Mouse (Mus musculus): ENCODE data around the gene Brsk2. TPM values are rescaled to one million over a fixed set of nuclear protein-coding genes. Genes with fewer than 3 reads are reported as not detected.

Gene Brsk2
- polyA plus RNA-seq, 1 experiment from 2014 or later: 23.9 TPM

- Histone ChIP-seq H3K4me1 (ENCODE audit: control insufficient read depth, insufficient read depth, low read length) (peaks cover 91% of the 10 kb centered on the region), H3K4me3 (replicated peaks; ENCODE audit: low read depth, low read length) (no peak overlapping the region), H3K9me3 (ENCODE audit: control insufficient read depth, low read length) (no peaks in the 10 kb centered on the region), H3K27ac (replicated peaks; ENCODE audit: low read depth, low read length) (no peak overlapping the region), H3K36me3 (ENCODE audit: control insufficient read depth, insufficient read depth, low read length) (no peaks in the 10 kb centered on the region), H3K4me2 (ENCODE audit: low read length) (no peak overlapping the region), H3K27me3 (ENCODE audit: control insufficient read depth, insufficient read depth, low read length) (no peaks in the 10 kb centered on the region), H3K9ac (replicated peaks; ENCODE audit: low read length) (no peak overlapping the region)
- DNase-seq: no peak
- ATAC-seq (ENCODE audit: low FRiP score, low TSS enrichment): no peak
- 85% methylated on average over 1 of the region's 1 CpGs for WGBS
Measured at GRCm38 (mm10) chr7:141959133-141959532, 9.6 kb downstream of the Brsk2 start.

- no peak for ATAC-seq (ENCODE audit: low FRiP score, low TSS enrichment)
- 81% methylated on average over 2 of the region's 2 CpGs for WGBS
- H3K9me3 ChIP-seq (ENCODE audit: control insufficient read depth, low read length): no peaks in the 10 kb centered on the region
- DNase-seq: no peak
- no peak overlapping the region for H3K4me2 ChIP-seq (ENCODE audit: low read length)
- H3K4me3 ChIP-seq (replicated peaks; ENCODE audit: low read depth, low read length): no peak overlapping the region
- H3K36me3 ChIP-seq (ENCODE audit: control insufficient read depth, insufficient read depth, low read length): no peaks in the 10 kb centered on the region
- no peak overlapping the region; the same call in 1 of the 2 replicates for H3K9ac ChIP-seq (replicated peaks; ENCODE audit: low read length)
- H3K27ac ChIP-seq (replicated peaks; ENCODE audit: low read depth, low read length): 0 out of 2 replicates have a peak overlapping the region, but pooled peaks have one; percentile 26
- peaks cover 80% of the 10 kb centered on the region for H3K4me1 ChIP-seq (ENCODE audit: control insufficient read depth, insufficient read depth, low read length)
- H3K27me3 ChIP-seq (ENCODE audit: control insufficient read depth, insufficient read depth, low read length): no peaks in the 10 kb centered on the region
Measured at GRCm38 (mm10) chr7:141960926-141961325, 11.4 kb downstream of the Brsk2 start.

- no peaks in the 10 kb centered on the region for H3K9me3 ChIP-seq (ENCODE audit: control insufficient read depth, low read length)
- H3K9ac ChIP-seq (replicated peaks; ENCODE audit: low read length): no peak overlapping the region; the same call in 1 of the 2 replicates
- H3K4me3 ChIP-seq (replicated peaks; ENCODE audit: low read depth, low read length): no peak overlapping the region
- H3K4me1 ChIP-seq (ENCODE audit: control insufficient read depth, insufficient read depth, low read length): peaks cover 75% of the 10 kb centered on the region
- WGBS: 65% methylated on average over 3 of the region's 3 CpGs
- no peaks in the 10 kb centered on the region for H3K36me3 ChIP-seq (ENCODE audit: control insufficient read depth, insufficient read depth, low read length)
- H3K27me3 ChIP-seq (ENCODE audit: control insufficient read depth, insufficient read depth, low read length): no peaks in the 10 kb centered on the region
- DNase-seq: no peak
- ATAC-seq (ENCODE audit: low FRiP score, low TSS enrichment): no peak
- H3K27ac ChIP-seq (replicated peaks; ENCODE audit: low read depth, low read length): 0 out of 2 replicates have a peak overlapping the region, but pooled peaks have one; percentile 26
- H3K4me2 ChIP-seq (ENCODE audit: low read length): 0 out of 2 replicates have a peak overlapping the region, but pooled peaks have one; percentile 4
Measured at GRCm38 (mm10) chr7:141961491-141961890, 11.9 kb downstream of the Brsk2 start.

GRCm38 (mm10) chr7:141962521-141962920, 13.0 kb downstream of the Brsk2 start:
- no peak for ATAC-seq (ENCODE audit: low FRiP score, low TSS enrichment)
- Histone ChIP-seq H3K27me3 (ENCODE audit: control insufficient read depth, insufficient read depth, low read length) (no peaks in the 10 kb centered on the region), H3K27ac (replicated peaks; ENCODE audit: low read depth, low read length) (0 out of 2 replicates have a peak overlapping the region, but pooled peaks have one; percentile 20), H3K9me3 (ENCODE audit: control insufficient read depth, low read length) (no peaks in the 10 kb centered on the region), H3K36me3 (ENCODE audit: control insufficient read depth, insufficient read depth, low read length) (no peaks in the 10 kb centered on the region), H3K4me2 (ENCODE audit: low read length) (no peak overlapping the region), H3K4me1 (ENCODE audit: control insufficient read depth, insufficient read depth, low read length) (peaks cover 72% of the 10 kb centered on the region), H3K4me3 (replicated peaks; ENCODE audit: low read depth, low read length) (no peak overlapping the region), H3K9ac (replicated peaks; ENCODE audit: low read length) (no peak overlapping the region)
- WGBS: 96% methylated on average over 3 of the region's 3 CpGs
- peak; percentile 29 for DNase-seq

GRCm38 (mm10) chr7:141966281-141966680, 16.7 kb downstream of the Brsk2 start:
- no peak overlapping the region for H3K4me3 ChIP-seq (replicated peaks; ENCODE audit: low read depth, low read length)
- no peak overlapping the region for H3K9ac ChIP-seq (replicated peaks; ENCODE audit: low read length)
- no peaks in the 10 kb centered on the region for H3K36me3 ChIP-seq (ENCODE audit: control insufficient read depth, insufficient read depth, low read length)
- H3K4me2 ChIP-seq (ENCODE audit: low read length): no peak overlapping the region
- WGBS: 93% methylated on average over 2 of the region's 2 CpGs
- peaks cover 61% of the 10 kb centered on the region for H3K4me1 ChIP-seq (ENCODE audit: control insufficient read depth, insufficient read depth, low read length)
- H3K9me3 ChIP-seq (ENCODE audit: control insufficient read depth, low read length): no peaks in the 10 kb centered on the region
- no peaks in the 10 kb centered on the region for H3K27me3 ChIP-seq (ENCODE audit: control insufficient read depth, insufficient read depth, low read length)
- H3K27ac ChIP-seq (replicated peaks; ENCODE audit: low read depth, low read length): no peak overlapping the region
- ATAC-seq (ENCODE audit: low FRiP score, low TSS enrichment): no peak
- no peak for DNase-seq

- H3K4me2 ChIP-seq (ENCODE audit: low read length): no peak overlapping the region
- no peaks in the 10 kb centered on the region for H3K9me3 ChIP-seq (ENCODE audit: control insufficient read depth, low read length)
- ATAC-seq (ENCODE audit: low FRiP score, low TSS enrichment) (no peak), DNase-seq (peak; percentile 60)
- peaks cover 26% of the 10 kb centered on the region for H3K4me1 ChIP-seq (ENCODE audit: control insufficient read depth, insufficient read depth, low read length)
- H3K27ac ChIP-seq (replicated peaks; ENCODE audit: low read depth, low read length): 0 out of 2 replicates have a peak overlapping the region, but pooled peaks have one; percentile 45
- 52% methylated on average over 7 of the region's 7 CpGs for WGBS
- H3K4me3 ChIP-seq (replicated peaks; ENCODE audit: low read depth, low read length): no peak overlapping the region
- no peaks in the 10 kb centered on the region for H3K36me3 ChIP-seq (ENCODE audit: control insufficient read depth, insufficient read depth, low read length)
- no peak overlapping the region for H3K9ac ChIP-seq (replicated peaks; ENCODE audit: low read length)
- H3K27me3 ChIP-seq (ENCODE audit: control insufficient read depth, insufficient read depth, low read length): no peaks in the 10 kb centered on the region
Measured at GRCm38 (mm10) chr7:141972831-141973619, 23.5 kb downstream of the Brsk2 start.

GRCm38 (mm10) chr7:141978003-141978402, 28.5 kb downstream of the Brsk2 start:
- Histone ChIP-seq H3K4me1 (ENCODE audit: control insufficient read depth, insufficient read depth, low read length) (0 out of 2 replicates have a peak, but pooled peaks cover 6% of the 10 kb centered on the region), H3K27ac (replicated peaks; ENCODE audit: low read depth, low read length) (peak overlapping the region; percentile 32; the same call in 1 of the 2 replicates), H3K9ac (replicated peaks; ENCODE audit: low read length) (no peak overlapping the region), H3K4me3 (replicated peaks; ENCODE audit: low read depth, low read length) (no peak overlapping the region), H3K4me2 (ENCODE audit: low read length) (no peak overlapping the region), H3K36me3 (ENCODE audit: control insufficient read depth, insufficient read depth, low read length) (peaks cover 26% of the 10 kb centered on the region; the same call in 1 of the 2 replicates), H3K27me3 (ENCODE audit: control insufficient read depth, insufficient read depth, low read length) (no peaks in the 10 kb centered on the region), H3K9me3 (ENCODE audit: control insufficient read depth, low read length) (no peaks in the 10 kb centered on the region)
- 51% methylated on average over 6 of the region's 6 CpGs for WGBS
- ATAC-seq (ENCODE audit: low FRiP score, low TSS enrichment) (no peak), DNase-seq (peak; percentile 24)

GRCm38 (mm10) chr7:141979247-141979646, 29.7 kb downstream of the Brsk2 start:
- no peak overlapping the region for H3K4me2 ChIP-seq (ENCODE audit: low read length)
- 0 out of 2 replicates have a peak, but pooled peaks cover 6% of the 10 kb centered on the region for H3K4me1 ChIP-seq (ENCODE audit: control insufficient read depth, insufficient read depth, low read length)
- peaks cover 34% of the 10 kb centered on the region for H3K36me3 ChIP-seq (ENCODE audit: control insufficient read depth, insufficient read depth, low read length)
- H3K4me3 ChIP-seq (replicated peaks; ENCODE audit: low read depth, low read length): no peak overlapping the region
- no peak overlapping the region for H3K9ac ChIP-seq (replicated peaks; ENCODE audit: low read length)
- no peaks in the 10 kb centered on the region for H3K9me3 ChIP-seq (ENCODE audit: control insufficient read depth, low read length)
- 97% methylated on average over 4 of the region's 4 CpGs for WGBS
- no peaks in the 10 kb centered on the region for H3K27me3 ChIP-seq (ENCODE audit: control insufficient read depth, insufficient read depth, low read length)
- no peak for ATAC-seq (ENCODE audit: low FRiP score, low TSS enrichment)
- H3K27ac ChIP-seq (replicated peaks; ENCODE audit: low read depth, low read length): no peak overlapping the region
- no peak for DNase-seq

- Histone ChIP-seq H3K4me2 (ENCODE audit: low read length) (no peak overlapping the region), H3K4me1 (ENCODE audit: control insufficient read depth, insufficient read depth, low read length) (0 out of 2 replicates have a peak, but pooled peaks cover 6% of the 10 kb centered on the region), H3K27me3 (ENCODE audit: control insufficient read depth, insufficient read depth, low read length) (no peaks in the 10 kb centered on the region), H3K9ac (replicated peaks; ENCODE audit: low read length) (no peak overlapping the region), H3K9me3 (ENCODE audit: control insufficient read depth, low read length) (no peaks in the 10 kb centered on the region), H3K4me3 (replicated peaks; ENCODE audit: low read depth, low read length) (no peak overlapping the region), H3K27ac (replicated peaks; ENCODE audit: low read depth, low read length) (no peak overlapping the region), H3K36me3 (ENCODE audit: control insufficient read depth, insufficient read depth, low read length) (peaks cover 54% of the 10 kb centered on the region)
- 96% methylated on average over 7 of the region's 7 CpGs for WGBS
- ATAC-seq (ENCODE audit: low FRiP score, low TSS enrichment): no peak
- no peak for DNase-seq
Measured at GRCm38 (mm10) chr7:141981237-141981636, 31.7 kb downstream of the Brsk2 start.
